ENCODE assay signal across 8 mouse cellular contexts in genomic region chr4:45013031-45013431, GRCm38 (mm10). TPM values are rescaled to one million over a fixed set of nuclear protein-coding genes. Genes with fewer than 3 reads are reported as not detected.
DNase-seq lines count a peak whose midpoint lies in the region; ATAC-seq and TF ChIP-seq lines count a peak whose summit lies in the region.

No protein-coding gene starts in this region.

- peak overlapping the region; percentile 84 to 100 for H3K4me3 ChIP-seq in ES-E14 (ENCODE audit: insufficient read depth in 1 of 2, low read depth in 1 of 2, low read length in 2 of 2, poor library complexity in 1 of 2, severe bottlenecking in 1 of 2)
- peak overlapping the region; percentile 93 for H3K4me3 ChIP-seq in forebrain, embryonic 15.5 days
- peak overlapping the region; percentile 65 for H3K4me3 ChIP-seq in small intestine, adult 2 months (ENCODE audit: low read depth, low read length)

- intact Hi-C loops in left cerebral cortex, postnatal 14 days (cut with DNase I), result loop anchor here (5.0 kb wide), 1 partner anchor 41 kb away; no protein-coding TSS in a partner anchor

- TF ChIP-seq CTCF in small intestine, adult 2 months (IDR thresholded peaks at IDR 0.05; ENCODE audit: extremely low read depth, insufficient read length, insufficient replicate concordance, low read depth, low read length), result no peak

- no peak for ATAC-seq in forebrain, embryonic 15.5 days (replicated peaks)

- no peaks in the 10 kb centered on the region for H3K36me3 ChIP-seq in ES-E14 (ENCODE audit: control insufficient read depth, insufficient read depth, low read length, poor library complexity, severe bottlenecking)
- H3K36me3 ChIP-seq in forebrain, embryonic 15.5 days, result no peaks in the 10 kb centered on the region
- H3K36me3 ChIP-seq in small intestine, adult 2 months (ENCODE audit: control insufficient read depth, insufficient read depth, low read length), result no peaks in the 10 kb centered on the region

- H3K9ac ChIP-seq in ES-E14 (ENCODE audit: insufficient read depth, low read depth, low read length, poor library complexity, severe bottlenecking), result peak overlapping the region; percentile 88
- H3K9ac ChIP-seq in forebrain, embryonic 15.5 days (replicated peaks), result peak overlapping the region; percentile 58

- no peaks in the 10 kb centered on the region for H3K27me3 ChIP-seq in forebrain, embryonic 15.5 days
- H3K27me3 ChIP-seq in small intestine, adult 2 months (ENCODE audit: control insufficient read depth, insufficient read depth, low read length), result no peaks in the 10 kb centered on the region

- H3K4me2 ChIP-seq in forebrain, embryonic 15.5 days (replicated peaks), result peak overlapping the region; percentile 82

- WGBS in forebrain, embryonic 15.5 days, result 3% methylated on average over 13 of the region's 13 CpGs
- WGBS in small intestine, adult 2 months, result under 1% methylated on average over 13 of the region's 13 CpGs

- H3K4me1 ChIP-seq in ES-E14 (ENCODE audit: control insufficient read depth in 2 of 2, insufficient read depth in 2 of 2, low read length in 2 of 2, poor library complexity in 1 of 2), result peaks cover 2 to 3% of the 10 kb centered on the region in 2 experiments; a peak in 2 of 4 replicates
- peaks cover 29% of the 10 kb centered on the region for H3K4me1 ChIP-seq in forebrain, embryonic 15.5 days
- no peaks in the 10 kb centered on the region for H3K4me1 ChIP-seq in small intestine, adult 2 months (ENCODE audit: control insufficient read depth, insufficient read depth, insufficient read length, low read length)

- no peaks in the 10 kb centered on the region for H3K9me3 ChIP-seq in ES-E14 (ENCODE audit: control insufficient read depth, insufficient read depth, low read depth, low read length)
- H3K9me3 ChIP-seq in forebrain, embryonic 15.5 days, result no peaks in the 10 kb centered on the region

- in situ Hi-C loops in ES-E14 (cut with MboI; ENCODE audit: low sequenced_read_pairs in 2 of 2, unreplicated experiment in 2 of 2), result loop anchor here in 1 of 2 experiments (10.0 kb wide), 1 partner anchor 272 kb away; no protein-coding TSS in a partner anchor

- peak overlapping the region; percentile 60; the same call in 1 of the 2 replicates for H3K27ac ChIP-seq in ES-E14 (ENCODE audit: insufficient read depth, low read depth, low read length, poor library complexity, severe bottlenecking)
- H3K27ac ChIP-seq in forebrain, embryonic 15.5 days (replicated peaks), result peak overlapping the region; percentile 74
- H3K27ac ChIP-seq in small intestine, adult 2 months (ENCODE audit: insufficient read depth, low read depth, low read length), result peak overlapping the region; percentile 83

- no peak for TF ChIP-seq POLR2A in small intestine, adult 2 months (IDR thresholded peaks at IDR 0.05; ENCODE audit: low read depth, low read length)

- DNase-seq in heart, adult 8-10 months (ENCODE audit: low spot score), result peak; percentile 38
- DNase-seq in heart, postnatal 4 days, result no peak
- DNase-seq in ES-E14 (ENCODE audit: low read depth, low spot score) (no peak), liver (peak; percentile 56)
- DNase-seq in left cerebral cortex, postnatal 14 days (ENCODE audit: low spot score in 2 of 2), result no peak
- no peak for DNase-seq in spleen, adult 18-20 months

TF ChIP-seq in ES-E14, 5 proteins besides CTCF, POLR2A, EP300 and RAD21:
- TF ChIP-seq ZC3H11A (IDR thresholded peaks at IDR 0.05; ENCODE audit: borderline replicate concordance, low read depth, low read length) (no peak), ZNF384 (IDR thresholded peaks at IDR 0.05; ENCODE audit: low read depth, low read length) (no peak)

RNA-seq across cellular contexts. Expression of gene Zbtb5, which starts 0.8 kb away (rescaled TPM):
- 1 to 10 TPM; 3.8 to 5.2 (median 4.6) TPM for total RNA-seq in heart, adult 8-10 months (2022)
- total RNA-seq in heart, postnatal 4 days (2021), result 10 to 100 TPM; 10.5 to 11.9 TPM
- total RNA-seq in ES-E14 (2012; rRNA removed), result 8.2 and 8.3 TPM in 2 replicates
- 46.7 and 46.8 TPM in 2 replicates for polyA plus RNA-seq in forebrain, embryonic 15.5 days (2015; fragmentation: Nextera tagmentation; extraction: Ambion mirVana)
- polyA plus RNA-seq in small intestine, adult 2 months (2012; rRNA removed), result 2.0 and 6.3 TPM in 2 replicates
- total RNA-seq in left cerebral cortex, postnatal 14 days (2021), result 10 to 100 TPM; 10.9 to 12.3 TPM

RNA-seq across cellular contexts. Expression of gene Polr1e, which starts 5.4 kb away (rescaled TPM):
- total RNA-seq in heart, adult 8-10 months (2022), result 10 to 100 TPM; 17.5 to 23.3 (median 20.6) TPM
- 10 to 100 TPM; 41.6 to 45.0 TPM for total RNA-seq in heart, postnatal 4 days (2021)
- 27.3 and 33.0 TPM in 2 replicates for total RNA-seq in ES-E14 (2012; rRNA removed)
- polyA plus RNA-seq in forebrain, embryonic 15.5 days (2015; fragmentation: Nextera tagmentation; extraction: Ambion mirVana), result 31.0 and 34.8 TPM in 2 replicates
- polyA plus RNA-seq in small intestine, adult 2 months (2012; rRNA removed), result 1.8 and 2.3 TPM in 2 replicates
- 10 to 100 TPM; 16.1 to 17.5 TPM for total RNA-seq in left cerebral cortex, postnatal 14 days (2021)

RNA-seq across cellular contexts. Expression of gene Grhpr, which starts 31.8 kb away (rescaled TPM):
- 10 to 100 TPM; 34.0 to 54.1 (median 44.9) TPM for total RNA-seq in heart, adult 8-10 months (2022)
- 10 to 100 TPM; 46.6 to 47.0 TPM for total RNA-seq in heart, postnatal 4 days (2021)
- 38.2 and 41.5 TPM in 2 replicates for total RNA-seq in ES-E14 (2012; rRNA removed)
- 20.7 and 21.1 TPM in 2 replicates for polyA plus RNA-seq in forebrain, embryonic 15.5 days (2015; fragmentation: Nextera tagmentation; extraction: Ambion mirVana)
- 32.6 and 32.9 TPM in 2 replicates for polyA plus RNA-seq in small intestine, adult 2 months (2012; rRNA removed)
- 10 to 100 TPM; 13.7 to 17.2 TPM for total RNA-seq in left cerebral cortex, postnatal 14 days (2021)

Comparison
In these comparisons a context has a peak if more than half of its experiments do, and no peak if none do; other contexts are left out.
1. DNase-seq: peak in heart, adult 8-10 months (single experiment) and liver (single experiment); none in heart, postnatal 4 days (single experiment), ES-E14 (single experiment), left cerebral cortex, postnatal 14 days (0 of 2) and spleen, adult 18-20 months (0 of 2).
2. Peak in every context shown above with its lines, with median percentiles within 50 percentile points of each other: H3K27ac ChIP-seq and H3K4me3 ChIP-seq.